8 mouse cellular contexts compared by ENCODE assay signal in genomic region chr7:127614511-127614890, GRCm38 (mm10). TPM values are rescaled to one million over a fixed set of nuclear protein-coding genes. Genes with fewer than 3 reads are reported as not detected.
DNase-seq lines count a peak whose midpoint lies in the region; ATAC-seq and TF ChIP-seq lines count a peak whose summit lies in the region.

No protein-coding gene starts in this region.

- WGBS in heart, embryonic 11.5 days (ENCODE audit: insufficient replicate concordance), result under 1% methylated on average over 20 of the region's 44 CpGs
- WGBS in kidney, embryonic 14.5 days, result under 1% methylated on average over 26 of the region's 44 CpGs

- DNase-seq in urinary bladder, adult 2 months (ENCODE audit: low spot score), result peak; percentile 46
- DNase-seq in urinary bladder, postnatal 10 days (ENCODE audit: low spot score), result no peak
- peak; percentile 44 for DNase-seq in lung, postnatal 14 days
- DNase-seq in retina, postnatal 7 days (ENCODE audit: low read depth, low spot score), result peak; percentile 19
- no peak for DNase-seq in frontal cortex, postnatal 36 days (ENCODE audit: low spot score in 2 of 2)

- H3K4me2 ChIP-seq in heart, embryonic 11.5 days, result peak overlapping the region; percentile 67
- peak overlapping the region; percentile 81 for H3K4me2 ChIP-seq in kidney, embryonic 14.5 days (replicated peaks; ENCODE audit: low read depth, low read length)

- no peak for TF ChIP-seq POLR2A in cortical plate, adult 2 months (IDR thresholded peaks at IDR 0.05; ENCODE audit: extremely low read depth, insufficient read depth, low read length)

- H3K4me1 ChIP-seq in cortical plate, adult 2 months (ENCODE audit: control insufficient read depth, insufficient read depth, low read length), result peaks cover 1% of the 10 kb centered on the region; the same call in 1 of the 2 replicates
- H3K4me1 ChIP-seq in heart, embryonic 11.5 days (ENCODE audit: control insufficient read depth, insufficient read depth, low read length), result peaks cover 8% of the 10 kb centered on the region
- peaks cover 14% of the 10 kb centered on the region for H3K4me1 ChIP-seq in kidney, embryonic 14.5 days (ENCODE audit: control insufficient read depth, insufficient read depth, low read length)

- H3K9ac ChIP-seq in heart, embryonic 11.5 days (ENCODE audit: low read depth, low read length), result peak overlapping the region; percentile 98
- H3K9ac ChIP-seq in kidney, embryonic 14.5 days (ENCODE audit: low read depth, low read length), result peak overlapping the region; percentile 98

- ATAC-seq in heart, embryonic 11.5 days (replicated peaks; ENCODE audit: insufficient number of reproducible peaks, low FRiP score, low TSS enrichment), result peak; percentile 61
- ATAC-seq in kidney, embryonic 14.5 days (ENCODE audit: low FRiP score, low TSS enrichment), result peak; percentile 45

- H3K9me3 ChIP-seq in heart, embryonic 11.5 days (replicated peaks; ENCODE audit: control insufficient read depth, low read length), result peaks cover 19% of the 10 kb centered on the region
- 0 out of 2 replicates have a peak, but pooled peaks cover 2% of the 10 kb centered on the region for H3K9me3 ChIP-seq in kidney, embryonic 14.5 days (ENCODE audit: control insufficient read depth, low read length)

- H3K4me3 ChIP-seq in cortical plate, adult 2 months (ENCODE audit: insufficient read depth, low read length), result peak overlapping the region; percentile 64
- peak overlapping the region; percentile 99 for H3K4me3 ChIP-seq in heart, embryonic 11.5 days (ENCODE audit: low read depth, low read length)
- peak overlapping the region; percentile 99 for H3K4me3 ChIP-seq in kidney, embryonic 14.5 days (ENCODE audit: low read length)

- no peak for TF ChIP-seq CTCF in cortical plate, adult 2 months (IDR thresholded peaks at IDR 0.05; ENCODE audit: extremely low read depth, insufficient read depth, low read length)

- no peaks in the 10 kb centered on the region for H3K27me3 ChIP-seq in heart, embryonic 11.5 days (ENCODE audit: control insufficient read depth, insufficient read depth, low read length)
- H3K27me3 ChIP-seq in kidney, embryonic 14.5 days (ENCODE audit: control insufficient read depth, insufficient read depth, low read length), result no peaks in the 10 kb centered on the region

- peaks cover 35% of the 10 kb centered on the region for H3K36me3 ChIP-seq in heart, embryonic 11.5 days (ENCODE audit: control insufficient read depth, insufficient read depth, low read length)
- H3K36me3 ChIP-seq in kidney, embryonic 14.5 days (ENCODE audit: control insufficient read depth, insufficient read depth, low read length), result peaks cover 32% of the 10 kb centered on the region

- no peak overlapping the region for H3K27ac ChIP-seq in cortical plate, adult 2 months (ENCODE audit: insufficient read depth, low read length)
- peak overlapping the region; percentile 91 for H3K27ac ChIP-seq in heart, embryonic 11.5 days (ENCODE audit: low read depth, low read length)
- peak overlapping the region; percentile 90 for H3K27ac ChIP-seq in kidney, embryonic 14.5 days (ENCODE audit: low read depth, low read length)

RNA-seq across cellular contexts. Expression of gene Zfp629, which starts 1.1 kb away (rescaled TPM):
- 10.7 and 12.8 TPM in 2 replicates for polyA plus RNA-seq in urinary bladder, adult 2 months (2012; rRNA removed)
- polyA plus RNA-seq in cortical plate, adult 2 months (2012; rRNA removed), result 16.9 and 19.5 TPM in 2 replicates
- 11.2 and 12.0 TPM in 2 replicates for polyA plus RNA-seq in heart, embryonic 11.5 days (2014; fragmentation: Nextera tagmentation; extraction: Ambion mirVana)
- 14.0 and 23.5 TPM in 2 replicates for polyA plus RNA-seq in kidney, embryonic 14.5 days (2014; fragmentation: Nextera tagmentation; extraction: Ambion mirVana)

RNA-seq across cellular contexts. Expression of gene Rnf40, which starts 25.9 kb away (rescaled TPM):
- polyA plus RNA-seq in urinary bladder, adult 2 months (2012; rRNA removed), result 39.7 and 41.8 TPM in 2 replicates
- 48.0 and 51.1 TPM in 2 replicates for polyA plus RNA-seq in cortical plate, adult 2 months (2012; rRNA removed)
- 23.4 and 27.6 TPM in 2 replicates for polyA plus RNA-seq in heart, embryonic 11.5 days (2014; fragmentation: Nextera tagmentation; extraction: Ambion mirVana)
- 25.5 and 41.5 TPM in 2 replicates for polyA plus RNA-seq in kidney, embryonic 14.5 days (2014; fragmentation: Nextera tagmentation; extraction: Ambion mirVana)

RNA-seq across cellular contexts. Expression of gene Ccdc189, which starts 26.1 kb away (rescaled TPM):
- 7.0 and 7.4 TPM in 2 replicates for polyA plus RNA-seq in urinary bladder, adult 2 months (2012; rRNA removed)
- polyA plus RNA-seq in cortical plate, adult 2 months (2012; rRNA removed), result 22.0 and 22.3 TPM in 2 replicates
- polyA plus RNA-seq in heart, embryonic 11.5 days (2014; fragmentation: Nextera tagmentation; extraction: Ambion mirVana), result 8.7 and 10.0 TPM in 2 replicates
- 12.7 and 14.5 TPM in 2 replicates for polyA plus RNA-seq in kidney, embryonic 14.5 days (2014; fragmentation: Nextera tagmentation; extraction: Ambion mirVana)

RNA-seq across cellular contexts. Expression of gene Phkg2, which starts 41.4 kb away (rescaled TPM):
- 72.2 and 75.4 TPM in 2 replicates for polyA plus RNA-seq in urinary bladder, adult 2 months (2012; rRNA removed)
- 143 and 150 TPM in 2 replicates for polyA plus RNA-seq in cortical plate, adult 2 months (2012; rRNA removed)
- polyA plus RNA-seq in heart, embryonic 11.5 days (2014; fragmentation: Nextera tagmentation; extraction: Ambion mirVana), result 41.5 and 44.9 TPM in 2 replicates
- polyA plus RNA-seq in kidney, embryonic 14.5 days (2014; fragmentation: Nextera tagmentation; extraction: Ambion mirVana), result 37.8 and 39.8 TPM in 2 replicates

RNA-seq across cellular contexts. Expression of gene Tmem265, which starts 53.3 kb away (rescaled TPM):
- 2.1 TPM in 1 of 2 replicates, not detected in the other for polyA plus RNA-seq in urinary bladder, adult 2 months (2012; rRNA removed)
- polyA plus RNA-seq in cortical plate, adult 2 months (2012; rRNA removed), result not detected in 2 replicates
- polyA plus RNA-seq in heart, embryonic 11.5 days (2014; fragmentation: Nextera tagmentation; extraction: Ambion mirVana), result 3.0 and 5.6 TPM in 2 replicates
- polyA plus RNA-seq in kidney, embryonic 14.5 days (2014; fragmentation: Nextera tagmentation; extraction: Ambion mirVana), result 6.3 and 10.0 TPM in 2 replicates

Comparison
In these comparisons a context has a peak if more than half of its experiments do, and no peak if none do; other contexts are left out.
1. DNase-seq: peak in urinary bladder, adult 2 months (single experiment), lung, postnatal 14 days (single experiment) and retina, postnatal 7 days (single experiment); none in urinary bladder, postnatal 10 days (single experiment) and frontal cortex, postnatal 36 days (0 of 2).
2. Peak in every context shown above with its lines, with median percentiles within 50 percentile points of each other: H3K4me3 ChIP-seq.